Mouse (Mus musculus) liver, embryonic 11.5 days (tissue): ENCODE data around the gene Poc1a. TPM values are rescaled to one million over a fixed set of nuclear protein-coding genes. Genes with fewer than 3 reads are reported as not detected.

Experiments used
- ATAC-seq: fragments of 200-750 bp; cut with Nextera tagmentation; replicated peaks from 2 replicates; pipeline ENCODE4 v1.8.0; 2017; ENCODE audit warnings: moderate number of reproducible peaks, mild to moderate bottlenecking, moderate TSS enrichment, moderate library complexity; ENCODE audit not compliant: low FRiP score
- DNase-seq: peaks from one replicate; pipeline ENCODE4 v3.0.0-alpha.2; 2017; ENCODE audit warnings: low spot score
- H3K27ac ChIP-seq: fragments of 300-500 bp; sonication (generic); 2 replicates; pipeline ENCODE4 v1.5.1; 2014; ENCODE audit warnings: mild to moderate bottlenecking, low read depth, low read length, control low read depth
- H3K27me3 ChIP-seq: fragments of 300-500 bp; sonication (generic); replicated peaks from 2 replicates; pipeline ENCODE4 v1.6.1; 2014; ENCODE audit warnings: low read length, mixed read lengths; ENCODE audit not compliant: control insufficient read depth, insufficient read depth
- H3K36me3 ChIP-seq: fragments of 300-500 bp; sonication (generic); 2 replicates; pipeline ENCODE4 v1.6.1; 2014; ENCODE audit warnings: mild to moderate bottlenecking, low read length, moderate library complexity, mixed read lengths; ENCODE audit not compliant: control insufficient read depth, insufficient read depth
- H3K4me1 ChIP-seq: fragments of 300-500 bp; sonication (generic); replicated peaks from 2 replicates; pipeline ENCODE4 v1.6.1; 2014; ENCODE audit warnings: low read length, mixed read lengths; ENCODE audit not compliant: control insufficient read depth, insufficient read depth
- H3K4me2 ChIP-seq: fragments of 300-500 bp; sonication (generic); 2 replicates; pipeline ENCODE4 v1.6.1; 2014; ENCODE audit warnings: mild to moderate bottlenecking, control low read depth, moderate library complexity
- H3K4me3 ChIP-seq: fragments of 300-500 bp; sonication (generic); 2 replicates; pipeline ENCODE4 v1.5.1; 2014; ENCODE audit warnings: low read depth, low read length, control low read depth
- H3K9ac ChIP-seq: fragments of 300-500 bp; sonication (generic); 2 replicates; pipeline ENCODE4 v1.6.1; 2014; ENCODE audit warnings: low read depth, low read length, control low read depth
- H3K9me3 ChIP-seq: fragments of 300-500 bp; sonication (generic); 2 replicates; pipeline ENCODE4 v1.6.1; 2016; ENCODE audit warnings: low read length, inconsistent platforms, mixed read lengths; ENCODE audit not compliant: control insufficient read depth
- WGBS: fragments of 180-500 bp; shearing (Covaris S2); extraction: QIAGEN DNeasy Blood & Tissue Kit; methylation state at CpG from one replicate; pipeline ENCODE4 v1.1.7; 2014; 5-methylcytosine and 5-hydroxymethylcytosine counted together
- polyA plus RNA-seq: library from polyadenylated mRNA; unstranded; fragments of >200 nt; fragmentation: Nextera tagmentation; extraction: Ambion mirVana; gene quantifications from 2 replicates; pipeline ENCODE4 v1.2.1, GENCODE M21; 2014

The Poc1a gene
- polyA plus RNA-seq, 1 experiment from 2014 or later = 36.6 TPM

DNA sequence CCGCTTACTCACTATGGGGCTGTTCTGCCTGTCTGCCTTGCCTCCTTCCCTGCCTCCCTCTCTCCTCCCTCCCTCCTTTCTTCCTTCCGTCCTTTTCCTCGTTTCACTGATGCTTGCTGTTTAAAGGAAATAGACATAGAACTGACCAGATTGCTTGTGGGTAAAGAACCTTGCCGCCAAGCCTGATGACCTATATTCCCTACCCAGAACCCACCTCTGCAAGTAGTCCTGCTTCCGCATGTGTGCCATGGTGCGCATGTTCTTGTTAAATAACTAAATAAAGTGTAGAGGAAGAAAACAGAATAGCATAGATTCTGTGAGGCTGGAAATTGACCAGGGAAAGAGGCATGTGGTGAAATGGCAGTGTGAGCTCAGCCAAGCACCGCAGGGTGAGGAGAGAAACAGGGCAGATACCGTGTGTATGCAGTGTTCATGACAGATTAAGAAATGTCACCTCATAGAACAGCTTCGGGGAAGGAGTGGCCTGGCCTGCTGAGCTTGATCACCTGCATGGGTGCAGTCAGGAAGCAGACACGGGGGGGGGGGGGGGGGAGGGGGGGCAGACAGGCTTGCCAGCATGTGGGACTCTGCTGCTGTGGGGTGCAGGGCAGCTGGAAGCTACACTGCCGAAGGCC lies 20.7 kb downstream of the Poc1a start:
- 80% methylated on average over 11 of the region's 11 CpGs for WGBS
- DNase-seq = no peak
- no peak overlapping the region for H3K4me2 ChIP-seq
- no peaks in the 10 kb centered on the region for H3K9me3 ChIP-seq
- H3K27ac ChIP-seq = no peak overlapping the region
- no peak for ATAC-seq
- no peak overlapping the region for H3K4me3 ChIP-seq
- H3K9ac ChIP-seq = no peak overlapping the region
- H3K27me3 ChIP-seq = no peaks in the 10 kb centered on the region
- H3K36me3 ChIP-seq = no peaks in the 10 kb centered on the region
- peaks cover 14% of the 10 kb centered on the region; the same call in 1 of the 2 replicates for H3K4me1 ChIP-seq

DNA sequence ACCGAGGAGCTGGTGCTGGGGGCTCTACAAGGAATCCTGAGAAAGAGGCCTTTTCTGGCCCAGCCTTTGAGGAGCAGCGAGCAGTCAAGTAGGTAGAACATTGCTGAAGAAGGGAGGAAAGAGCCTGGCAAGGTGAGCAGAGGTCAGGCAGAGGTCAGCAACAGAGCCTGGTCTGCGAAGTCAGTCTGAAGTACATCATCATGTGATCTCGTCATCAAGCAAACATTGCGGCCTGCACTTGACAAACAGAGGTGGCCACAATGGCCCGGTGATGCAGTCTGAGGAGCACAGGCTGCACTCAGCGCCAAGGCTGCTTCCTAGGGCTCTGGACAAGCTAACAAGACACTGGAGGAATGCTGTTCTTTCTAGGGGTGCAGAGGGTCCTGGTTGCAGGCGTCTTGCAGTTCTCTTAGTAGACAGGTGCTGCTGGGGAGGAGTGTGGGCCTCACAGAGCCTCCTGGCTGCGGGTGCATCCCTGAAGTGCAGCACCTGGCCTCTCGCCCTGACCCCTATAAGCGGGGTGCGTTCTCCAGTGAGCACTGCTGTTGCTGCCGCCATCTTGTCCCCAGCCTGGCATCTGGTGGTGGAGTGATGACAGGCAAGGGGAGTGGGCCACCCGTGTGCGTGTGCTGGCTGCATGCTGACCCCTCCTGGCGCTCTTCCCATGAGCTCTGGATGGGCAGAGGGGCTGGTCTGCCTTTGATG lies 21.7 kb downstream of the Poc1a start:
- DNase-seq (no peak), ATAC-seq (no peak)
- Histone ChIP-seq H3K4me3 (no peak overlapping the region), H3K4me1 (peaks cover 14% of the 10 kb centered on the region; the same call in 1 of the 2 replicates), H3K36me3 (no peaks in the 10 kb centered on the region), H3K27me3 (no peaks in the 10 kb centered on the region), H3K27ac (no peak overlapping the region), H3K9me3 (no peaks in the 10 kb centered on the region), H3K9ac (no peak overlapping the region), H3K4me2 (no peak overlapping the region)
- 81% methylated on average over 16 of the region's 16 CpGs for WGBS

GRCm38 (mm10) chr9:106303460-106303960 lies 22.6 kb downstream of the Poc1a start:
- Histone ChIP-seq H3K9ac (no peak overlapping the region), H3K4me2 (no peak overlapping the region), H3K4me3 (no peak overlapping the region), H3K27ac (no peak overlapping the region), H3K4me1 (peaks cover 14% of the 10 kb centered on the region; the same call in 1 of the 2 replicates), H3K27me3 (no peaks in the 10 kb centered on the region), H3K9me3 (no peaks in the 10 kb centered on the region), H3K36me3 (0 out of 2 replicates have a peak, but pooled peaks cover 2% of the 10 kb centered on the region)
- ATAC-seq = no peak
- WGBS = 78% methylated on average over 6 of the region's 6 CpGs
- no peak for DNase-seq

GRCm38 (mm10) chr9:106305228-106305627 lies 24.4 kb downstream of the Poc1a start:
- Histone ChIP-seq H3K9me3 (no peaks in the 10 kb centered on the region), H3K36me3 (0 out of 2 replicates have a peak, but pooled peaks cover 5% of the 10 kb centered on the region), H3K27ac (no peak overlapping the region), H3K4me3 (no peak overlapping the region), H3K4me1 (peaks cover 18% of the 10 kb centered on the region; the same call in 1 of the 2 replicates), H3K4me2 (no peak overlapping the region), H3K27me3 (no peaks in the 10 kb centered on the region), H3K9ac (no peak overlapping the region)
- ATAC-seq (no peak), DNase-seq (no peak)
- 77% methylated on average over 7 of the region's 7 CpGs for WGBS

GRCm38 (mm10) chr9:106306662-106307351 lies 25.9 kb downstream of the Poc1a start:
- H3K27me3 ChIP-seq = no peaks in the 10 kb centered on the region
- 0 out of 2 replicates have a peak, but pooled peaks cover 5% of the 10 kb centered on the region for H3K36me3 ChIP-seq
- no peak overlapping the region for H3K27ac ChIP-seq
- H3K4me2 ChIP-seq = no peak overlapping the region
- peak; percentile 52; the same call in 1 of the 2 replicates for ATAC-seq
- DNase-seq = no peak
- H3K9me3 ChIP-seq = no peaks in the 10 kb centered on the region
- WGBS = 43% methylated on average over 8 of the region's 8 CpGs
- no peak overlapping the region for H3K4me3 ChIP-seq
- H3K4me1 ChIP-seq = peaks cover 18% of the 10 kb centered on the region; the same call in 1 of the 2 replicates
- H3K9ac ChIP-seq = no peak overlapping the region

DNA sequence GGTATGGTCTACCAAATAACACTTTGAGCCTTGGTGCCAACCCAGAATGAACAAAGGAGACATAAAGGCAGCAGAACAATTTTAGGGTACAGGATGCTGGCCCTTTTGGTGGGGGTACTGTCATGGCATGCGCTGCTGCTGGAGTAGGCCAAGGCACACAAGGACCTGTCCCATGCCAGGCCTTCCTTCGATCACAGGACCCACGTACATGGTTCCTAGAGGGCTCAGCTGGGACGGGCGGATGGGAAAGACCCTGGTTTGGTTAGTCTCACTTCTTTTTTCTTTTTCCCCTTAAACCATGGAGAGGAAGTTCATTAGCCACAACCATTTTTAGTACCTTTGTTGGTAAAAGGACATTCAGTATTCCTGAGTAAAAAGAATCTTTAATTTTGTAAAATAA lies 27.3 kb downstream of the Poc1a start:
- no peak overlapping the region for H3K4me2 ChIP-seq
- WGBS = 88% methylated on average over 5 of the region's 5 CpGs

GRCm38 (mm10) chr9:106308555-106308954 lies 27.7 kb downstream of the Poc1a start:
- DNase-seq (no peak), ATAC-seq (no peak)
- 0 out of 2 replicates have a peak, but pooled peaks cover 5% of the 10 kb centered on the region for H3K36me3 ChIP-seq
- no peak overlapping the region; the same call in 1 of the 2 replicates for H3K4me2 ChIP-seq
- 0 out of 2 replicates have a peak, but pooled peaks cover 15% of the 10 kb centered on the region for H3K4me1 ChIP-seq
- H3K4me3 ChIP-seq = no peak overlapping the region
- no peaks in the 10 kb centered on the region for H3K27me3 ChIP-seq
- 85% methylated on average over 2 of the region's 2 CpGs for WGBS
- no peaks in the 10 kb centered on the region for H3K9me3 ChIP-seq
- no peak overlapping the region for H3K9ac ChIP-seq
- peak overlapping the region; percentile 68 for H3K27ac ChIP-seq

More for the DNA sequence above, 27.3 kb downstream of the Poc1a start:
- no peak overlapping the region for H3K27ac ChIP-seq
- ATAC-seq (no peak), DNase-seq (no peak)
- H3K36me3 ChIP-seq = 0 out of 2 replicates have a peak, but pooled peaks cover 5% of the 10 kb centered on the region
- no peak overlapping the region for H3K4me3 ChIP-seq
- no peaks in the 10 kb centered on the region for H3K27me3 ChIP-seq
- no peak overlapping the region for H3K9ac ChIP-seq
- H3K4me1 ChIP-seq = 0 out of 2 replicates have a peak, but pooled peaks cover 15% of the 10 kb centered on the region
- H3K9me3 ChIP-seq = no peaks in the 10 kb centered on the region

DNA sequence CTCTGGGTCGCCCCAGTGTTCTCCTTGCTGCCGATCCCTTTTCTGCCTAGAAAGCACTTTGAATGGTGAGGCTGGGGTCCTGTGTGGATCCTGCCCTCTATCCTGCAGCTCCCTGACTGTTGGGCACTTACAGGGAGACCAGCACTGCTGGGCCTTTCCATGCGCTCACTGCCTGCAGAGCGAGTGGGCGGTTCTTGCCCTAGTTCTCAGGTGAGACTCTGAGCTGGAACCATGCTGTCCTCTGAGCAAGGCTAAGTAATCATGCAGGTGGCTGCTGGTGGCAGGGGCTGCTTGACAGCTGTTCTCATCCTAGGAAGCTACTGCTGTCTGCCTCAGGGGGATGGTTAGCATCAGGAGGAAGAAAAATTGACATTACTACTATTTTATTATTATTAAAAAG lies 28.1 kb downstream of the Poc1a start:
- H3K36me3 ChIP-seq = 0 out of 2 replicates have a peak, but pooled peaks cover 5% of the 10 kb centered on the region
- DNase-seq (no peak), ATAC-seq (no peak)
- 84% methylated on average over 5 of the region's 5 CpGs for WGBS
- no peak overlapping the region for H3K9ac ChIP-seq
- H3K27ac ChIP-seq = peak overlapping the region; percentile 68
- no peak overlapping the region for H3K4me2 ChIP-seq
- no peaks in the 10 kb centered on the region for H3K9me3 ChIP-seq
- no peak overlapping the region for H3K4me3 ChIP-seq
- 0 out of 2 replicates have a peak, but pooled peaks cover 15% of the 10 kb centered on the region for H3K4me1 ChIP-seq
- no peaks in the 10 kb centered on the region for H3K27me3 ChIP-seq
